Mouse (Mus musculus) stomach, embryonic 14.5 days (tissue): ENCODE data around the gene Sgca. TPM values are rescaled to one million over a fixed set of nuclear protein-coding genes. Genes with fewer than 3 reads are reported as not detected.

Experiments used
- ATAC-seq: fragments of 200-750 bp; cut with Nextera tagmentation; 2 replicates; pipeline ENCODE4 v1.8.0; 2017; ENCODE audit warnings: low read depth, moderate TSS enrichment; ENCODE audit not compliant: insufficient number of reproducible peaks, insufficient read depth, low FRiP score
- H3K27ac ChIP-seq: fragments of 300-500 bp; sonication (generic); 2 replicates; pipeline ENCODE4 v1.5.1; 2014; ENCODE audit warnings: mild to moderate bottlenecking, low read length, moderate library complexity, mixed read lengths
- H3K27me3 ChIP-seq: fragments of 300-500 bp; sonication (generic); 2 replicates; pipeline ENCODE4 v1.6.1; 2014; ENCODE audit warnings: low read length, control low read depth, mixed read lengths; ENCODE audit not compliant: control insufficient read depth, insufficient read depth
- H3K36me3 ChIP-seq: fragments of 300-500 bp; sonication (generic); 2 replicates; pipeline ENCODE4 v1.6.1; 2014; ENCODE audit warnings: mild to moderate bottlenecking, control low read depth, low read length, moderate library complexity, mixed read lengths; ENCODE audit not compliant: control insufficient read depth, insufficient read depth
- H3K4me1 ChIP-seq: fragments of 300-500 bp; sonication (generic); 2 replicates; pipeline ENCODE4 v1.6.1; 2014; ENCODE audit warnings: low read length, control low read depth, mixed read lengths; ENCODE audit not compliant: control insufficient read depth, insufficient read depth
- H3K4me2 ChIP-seq: fragments of 300-500 bp; sonication (generic); replicated peaks from 2 replicates; pipeline ENCODE4 v1.6.1; 2014; ENCODE audit warnings: low read depth, low read length, control low read depth
- H3K4me3 ChIP-seq: fragments of 300-500 bp; sonication (generic); 2 replicates; pipeline ENCODE4 v1.5.1; 2014; ENCODE audit warnings: low read depth, low read length, control low read depth
- H3K9ac ChIP-seq: fragments of 300-500 bp; sonication (generic); replicated peaks from 2 replicates; pipeline ENCODE4 v1.6.1; 2014; ENCODE audit warnings: low read depth, mild to moderate bottlenecking, control low read depth, low read length, moderate library complexity, mixed read lengths
- H3K9me3 ChIP-seq: fragments of 300-500 bp; sonication (generic); 2 replicates; pipeline ENCODE4 v1.6.1; 2016; ENCODE audit warnings: low read depth, low read length, control low read depth; ENCODE audit not compliant: control insufficient read depth
- WGBS: fragments of 180-500 bp; shearing (Covaris S2); extraction: QIAGEN DNeasy Blood & Tissue Kit; methylation state at CpG from one replicate; pipeline ENCODE4 v1.1.7; 2014; 5-methylcytosine and 5-hydroxymethylcytosine counted together
- polyA plus RNA-seq: library from polyadenylated mRNA; unstranded; fragments of >200 nt; fragmentation: Nextera tagmentation; extraction: Ambion mirVana; gene quantifications from 2 replicates; pipeline ENCODE4 v1.2.1, GENCODE M21; 2014

The Sgca gene
- polyA plus RNA-seq, 1 experiment from 2014 or later = 0.30 TPM

DNA sequence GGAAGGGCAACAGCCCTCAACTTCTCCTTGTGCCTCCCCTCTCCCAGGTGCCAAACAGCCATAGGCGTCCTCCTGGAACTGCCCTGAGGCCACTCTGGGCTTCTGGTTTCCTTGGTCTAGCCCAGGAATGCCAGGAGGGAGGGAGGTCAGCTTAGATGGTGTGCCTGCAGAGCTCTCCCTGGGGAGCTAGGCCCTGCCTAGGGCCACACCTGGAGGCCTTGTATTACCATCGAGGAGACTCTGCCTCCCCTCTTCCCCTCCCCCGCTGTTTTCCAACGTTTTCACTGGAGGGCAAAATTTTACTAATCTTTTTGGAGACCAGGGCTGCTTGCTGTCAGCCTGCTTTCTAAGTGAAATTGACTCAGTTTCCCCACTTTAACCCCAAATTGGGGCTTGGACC lies 29.9 kb upstream of the Sgca start:
- ATAC-seq = no peak
- Histone ChIP-seq H3K4me1 (peaks cover 11% of the 10 kb centered on the region; the same call in 1 of the 2 replicates), H3K4me2 (peak overlapping the region; percentile 59), H3K36me3 (peaks cover 38% of the 10 kb centered on the region), H3K4me3 (no peak overlapping the region), H3K9me3 (no peaks in the 10 kb centered on the region), H3K27ac (no peak overlapping the region), H3K9ac (no peak overlapping the region), H3K27me3 (no peaks in the 10 kb centered on the region)
- 30% methylated on average over 4 of the region's 4 CpGs for WGBS

DNA sequence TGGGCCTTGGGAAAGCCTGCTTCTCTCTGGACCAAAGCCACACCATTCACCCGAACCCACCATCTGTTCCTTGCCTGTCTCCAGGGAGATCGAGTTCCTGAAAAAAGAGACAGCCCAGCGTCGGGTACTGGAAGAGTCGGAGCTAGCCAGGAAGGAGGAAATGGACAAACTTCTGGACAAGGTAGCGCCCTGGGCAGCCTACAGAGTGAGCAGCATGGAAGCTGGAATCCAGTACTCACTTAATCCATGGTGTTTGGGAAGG lies 28.7 kb upstream of the Sgca start:
- peaks cover 15% of the 10 kb centered on the region; the same call in 1 of the 2 replicates for H3K4me1 ChIP-seq
- no peak for ATAC-seq
- H3K9me3 ChIP-seq = no peaks in the 10 kb centered on the region
- peaks cover 45% of the 10 kb centered on the region for H3K36me3 ChIP-seq
- H3K4me3 ChIP-seq = no peak overlapping the region
- 75% methylated on average over 6 of the region's 6 CpGs for WGBS
- no peak overlapping the region for H3K4me2 ChIP-seq
- no peak overlapping the region for H3K9ac ChIP-seq
- H3K27me3 ChIP-seq = no peaks in the 10 kb centered on the region
- no peak overlapping the region for H3K27ac ChIP-seq

DNA sequence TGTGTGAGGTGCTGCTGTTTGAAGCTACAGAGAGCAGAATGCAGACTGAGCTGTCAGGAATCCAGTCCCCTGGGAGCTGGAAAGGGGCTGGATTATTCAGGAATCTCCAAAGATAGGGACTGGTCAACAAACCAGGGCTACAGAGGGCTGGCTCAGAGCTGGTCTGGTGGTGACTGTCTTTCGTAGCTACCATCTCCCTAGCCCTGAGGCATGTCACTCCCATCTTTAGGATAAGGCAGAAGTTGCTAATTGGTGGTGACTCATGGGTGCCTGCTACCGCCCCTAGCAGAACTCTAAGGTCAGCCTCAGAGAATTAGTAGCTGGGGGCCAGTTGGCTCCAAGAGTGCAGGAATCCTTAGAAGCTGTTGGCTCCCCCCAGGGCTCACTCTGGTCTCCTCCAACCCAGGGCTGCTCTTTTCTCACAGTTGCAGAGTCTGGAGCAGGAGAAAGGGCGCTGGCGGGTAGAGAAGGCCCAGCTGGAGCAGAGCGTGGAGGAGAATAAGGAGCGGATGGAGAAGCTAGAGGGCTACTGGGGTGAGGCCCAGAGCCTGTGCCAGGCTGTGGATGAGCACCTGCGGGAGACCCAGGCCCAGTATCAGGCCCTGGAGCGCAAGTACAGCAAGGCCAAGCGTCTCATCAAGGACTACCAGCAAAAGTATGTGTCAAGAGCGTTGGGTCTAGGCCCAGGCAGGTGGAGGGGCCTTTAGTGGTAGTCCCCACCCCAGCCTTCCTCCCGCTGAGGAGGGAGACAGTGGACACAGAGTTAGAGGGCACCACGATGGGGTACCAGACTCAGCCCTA lies 28.2 kb upstream of the Sgca start:
- WGBS = 76% methylated on average over 12 of the region's 12 CpGs

DNA sequence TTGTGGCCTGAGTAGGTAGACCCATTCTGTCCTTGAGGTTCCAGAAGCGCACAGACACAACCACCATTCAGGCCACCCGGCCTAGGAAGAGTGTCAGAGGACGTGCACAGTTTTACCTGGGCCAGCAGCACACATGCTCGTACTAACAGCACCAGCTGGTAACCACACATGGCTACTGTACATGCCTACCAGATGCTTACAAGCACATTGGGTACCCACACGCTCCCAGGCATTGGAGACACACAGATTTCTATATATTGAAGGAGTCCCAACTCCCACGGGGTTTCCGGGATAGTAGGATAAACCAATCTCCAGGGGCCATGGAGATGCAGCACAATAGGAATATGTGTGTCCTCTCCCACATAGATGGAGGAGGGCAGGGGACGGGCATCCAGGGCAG lies 26.6 kb upstream of the Sgca start:
- Histone ChIP-seq H3K9me3 (no peaks in the 10 kb centered on the region), H3K9ac (no peak overlapping the region), H3K4me2 (no peak overlapping the region), H3K27ac (no peak overlapping the region), H3K4me1 (peaks cover 13% of the 10 kb centered on the region; the same call in 1 of the 2 replicates), H3K36me3 (peaks cover 55% of the 10 kb centered on the region), H3K4me3 (no peak overlapping the region), H3K27me3 (no peaks in the 10 kb centered on the region)
- WGBS = 89% methylated on average over 8 of the region's 8 CpGs
- ATAC-seq = no peak

More for the DNA sequence above, 28.2 kb upstream of the Sgca start:
- ATAC-seq = no peak
- H3K36me3 ChIP-seq = peaks cover 46% of the 10 kb centered on the region
- no peak overlapping the region for H3K9ac ChIP-seq
- H3K4me2 ChIP-seq = no peak overlapping the region
- H3K9me3 ChIP-seq = no peaks in the 10 kb centered on the region
- no peak overlapping the region for H3K4me3 ChIP-seq
- H3K27ac ChIP-seq = no peak overlapping the region
- H3K4me1 ChIP-seq = peaks cover 15% of the 10 kb centered on the region; the same call in 1 of the 2 replicates
- H3K27me3 ChIP-seq = no peaks in the 10 kb centered on the region

DNA sequence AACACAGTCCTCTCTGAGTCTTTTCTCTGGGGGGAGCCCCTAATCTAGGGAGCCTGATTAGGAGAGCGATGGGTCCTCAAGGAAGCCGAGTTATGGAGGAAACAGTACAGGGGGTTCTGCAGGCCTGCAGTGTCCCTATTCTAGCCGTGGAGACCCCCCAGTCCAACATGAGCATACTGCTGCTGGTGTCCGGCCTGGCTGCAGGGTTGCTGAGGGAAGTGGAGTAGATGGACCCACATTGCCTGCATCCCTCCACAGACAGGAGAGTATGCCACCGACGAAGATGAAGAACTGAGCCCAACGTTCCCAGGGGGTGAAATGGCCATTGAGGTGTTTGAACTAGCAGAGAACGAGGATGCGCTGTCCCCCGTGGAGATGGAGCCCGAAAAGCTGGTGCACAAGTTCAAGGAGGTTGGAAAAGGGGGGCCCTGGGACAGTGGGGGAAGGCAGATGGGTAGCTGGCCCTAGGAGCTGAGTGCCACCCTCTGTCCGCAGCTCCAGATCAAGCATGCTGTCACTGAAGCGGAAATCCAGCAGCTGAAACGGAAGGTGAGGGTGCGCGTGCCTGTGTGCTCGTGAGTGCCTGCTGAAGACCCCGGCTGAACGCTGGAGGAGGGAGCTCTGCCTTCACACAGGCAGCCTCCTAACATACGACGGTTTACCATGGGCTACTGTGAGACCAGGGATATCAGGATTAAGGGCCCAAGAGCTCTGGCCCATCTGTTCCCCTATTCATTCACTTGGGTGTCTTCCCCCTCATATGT lies 25.6 kb upstream of the Sgca start:
- H3K27ac ChIP-seq = no peak overlapping the region
- H3K9ac ChIP-seq = no peak overlapping the region
- WGBS = 86% methylated on average over 21 of the region's 21 CpGs
- no peak overlapping the region for H3K4me3 ChIP-seq
- H3K27me3 ChIP-seq = no peaks in the 10 kb centered on the region
- H3K4me1 ChIP-seq = peaks cover 4% of the 10 kb centered on the region; the same call in 1 of the 2 replicates
- peaks cover 64% of the 10 kb centered on the region for H3K36me3 ChIP-seq
- no peak overlapping the region for H3K4me2 ChIP-seq
- no peak for ATAC-seq
- no peaks in the 10 kb centered on the region for H3K9me3 ChIP-seq

DNA sequence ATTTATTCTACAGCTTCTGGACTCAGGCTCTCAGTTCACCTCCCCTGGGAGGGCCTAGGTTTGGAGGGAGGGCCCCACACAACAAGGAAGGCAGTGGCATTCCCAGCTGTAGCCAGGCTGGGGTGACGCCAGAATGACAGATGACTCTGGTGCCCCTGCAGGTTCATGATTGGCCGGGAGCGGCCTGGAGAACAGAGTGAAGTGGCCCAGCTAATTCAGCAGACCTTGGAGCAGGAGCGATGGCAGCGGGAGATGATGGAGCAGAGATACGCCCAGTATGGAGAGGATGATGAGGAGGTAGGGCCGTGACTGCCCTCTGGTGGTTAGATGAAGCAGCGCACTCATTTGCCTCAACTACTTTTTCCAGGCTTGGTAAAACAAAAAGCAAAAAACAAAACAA lies 24.9 kb upstream of the Sgca start:
- H3K4me2 ChIP-seq = no peak overlapping the region
- WGBS = 3% methylated on average over 8 of the region's 8 CpGs
- H3K4me1 ChIP-seq = peaks cover 4% of the 10 kb centered on the region; the same call in 1 of the 2 replicates
- no peak overlapping the region for H3K4me3 ChIP-seq
- ATAC-seq = peak; percentile 42; the same call in 1 of the 2 replicates
- no peaks in the 10 kb centered on the region for H3K9me3 ChIP-seq
- H3K9ac ChIP-seq = no peak overlapping the region
- H3K36me3 ChIP-seq = peaks cover 72% of the 10 kb centered on the region
- peak overlapping the region; percentile 50; the same call in 1 of the 2 replicates for H3K27ac ChIP-seq
- H3K27me3 ChIP-seq = no peaks in the 10 kb centered on the region

DNA sequence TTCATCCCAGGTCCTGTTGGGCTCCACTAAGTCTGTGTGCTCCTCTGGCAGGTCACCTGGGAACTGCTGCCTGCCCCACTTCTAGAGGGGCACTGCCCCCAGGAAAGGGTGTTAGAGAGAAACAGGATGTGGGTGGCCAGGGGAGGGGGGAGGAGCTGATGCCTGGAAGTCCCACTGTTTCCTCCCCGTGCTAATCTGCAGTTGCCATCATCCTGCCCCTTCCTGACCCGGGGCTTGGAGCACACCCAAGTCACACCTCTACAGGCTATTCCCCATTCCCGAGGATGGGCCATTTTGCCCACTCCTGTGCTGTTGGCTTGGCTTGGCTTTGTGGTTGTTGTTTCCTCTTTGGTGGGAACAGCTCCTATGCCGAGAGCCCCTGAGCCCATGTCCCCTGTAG lies 24.4 kb upstream of the Sgca start:
- H3K4me3 ChIP-seq = no peak overlapping the region
- 26% methylated on average over 4 of the region's 4 CpGs for WGBS
- ATAC-seq = peak; percentile 0; the same call in 1 of the 2 replicates
- no peak overlapping the region for H3K4me2 ChIP-seq
- peak overlapping the region; percentile 50; the same call in 1 of the 2 replicates for H3K27ac ChIP-seq
- no peaks in the 10 kb centered on the region for H3K9me3 ChIP-seq
- H3K27me3 ChIP-seq = no peaks in the 10 kb centered on the region
- H3K4me1 ChIP-seq = peaks cover 4% of the 10 kb centered on the region; the same call in 1 of the 2 replicates
- peaks cover 71% of the 10 kb centered on the region for H3K36me3 ChIP-seq
- no peak overlapping the region for H3K9ac ChIP-seq

DNA sequence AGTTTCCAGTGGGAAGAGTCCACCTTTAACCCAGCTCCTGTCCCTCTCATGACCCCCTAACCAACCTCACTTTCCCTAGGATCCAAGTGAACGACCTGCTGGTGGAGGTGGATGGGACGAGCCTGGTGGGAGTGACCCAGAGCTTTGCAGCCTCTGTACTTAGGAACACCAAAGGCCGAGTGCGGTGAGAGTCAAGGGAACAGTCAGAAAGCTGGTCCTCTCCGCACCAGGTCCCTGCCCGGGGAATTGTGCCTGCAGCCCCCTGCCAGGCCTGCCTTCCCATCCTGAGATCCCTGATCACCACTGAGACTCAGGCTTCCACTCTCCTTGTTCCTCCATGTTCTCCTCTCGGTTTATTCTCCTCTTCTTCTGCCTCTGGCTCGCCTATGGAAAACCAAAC lies 24.0 kb upstream of the Sgca start:
- 61% methylated on average over 8 of the region's 8 CpGs for WGBS
- Histone ChIP-seq H3K27me3 (no peaks in the 10 kb centered on the region), H3K9me3 (no peaks in the 10 kb centered on the region), H3K27ac (peak overlapping the region; percentile 39; the same call in 1 of the 2 replicates), H3K36me3 (peaks cover 67% of the 10 kb centered on the region), H3K9ac (no peak overlapping the region), H3K4me2 (no peak overlapping the region), H3K4me3 (no peak overlapping the region), H3K4me1 (peaks cover 6% of the 10 kb centered on the region; the same call in 1 of the 2 replicates)
- no peak for ATAC-seq
